Mouse (Mus musculus) granulocyte monocyte progenitor cell, adult 5-6 weeks (primary cell): Measurements from ENCODE around the gene Bmyc. TPM values are rescaled to one million over a fixed set of nuclear protein-coding genes. Genes with fewer than 3 reads are reported as not detected.
"Not testable (repeated sequence)": the region's sequence is repeated elsewhere in the genome, so short reads cannot be mapped to it uniquely, and the experiment has no call there.

ENCODE experiments used
- ATAC-seq: replicated peaks from 2 replicates; pipeline ENCODE4 v1.8.0; 2016; ENCODE audit warnings: mild to moderate bottlenecking, moderate TSS enrichment, inconsistent platforms; ENCODE audit not compliant: poor library complexity, severe bottlenecking
- total RNA-seq, 2 experiments: library from RNA; stranded (forward) in 1 of 2; stranded (reverse) in 1 of 2; fragments of 200-712, 200-1000 nt in 1 of 2; fragments of >200 nt in 1 of 2; fragmentation: Nextera tagmentation in 1 of 2; gene quantifications; 2 replicates each; pipeline ENCODE4 v1.2.3; 2014 to 2017

Gene Bmyc
- total RNA-seq, 2 experiments from 2014 or later = 9.2 to 12.2 TPM

GRCm38 (mm10) chr2:25711641-25712040 lies 5.1 kb downstream of the Bmyc start:
- not testable (repeated sequence) for ATAC-seq

- no peak for ATAC-seq
These were observed 10.7 kb downstream of the Bmyc start for GRCm38 (mm10) chr2:25717222-25717621.

GRCm38 (mm10) chr2:25733199-25733930 lies 26.8 kb downstream of the Bmyc start:
- no peak for ATAC-seq

- not testable (repeated sequence) for ATAC-seq
These were observed 30.2 kb downstream of the Bmyc start, which contains the start of gene Obp2b for GRCm38 (mm10) chr2:25736709-25737108. TSS of gene Obp2b (plus strand) at chr2:25737009.

GRCm38 (mm10) chr2:25741671-25742070 lies 35.1 kb downstream of the Bmyc start:
- no peak for ATAC-seq

GRCm38 (mm10) chr2:25754201-25754600 lies 47.7 kb downstream of the Bmyc start:
- ATAC-seq = no peak

Other genes starting within 250 kb of the Bmyc start
- not detected in 2 replicates for gene Clic3, start 249.9 kb upstream of the Bmyc start, total RNA-seq (2014; fragmentation: Nextera tagmentation)
- gene Clic3, start 249.9 kb upstream of the Bmyc start, total RNA-seq (2017) = 1.4 TPM in 1 of 2 replicates, not detected in the other
- gene Paxx, start 245.6 kb upstream of the Bmyc start, total RNA-seq (2014; fragmentation: Nextera tagmentation) = 29.1 and 39.4 TPM in 2 replicates
- 20.2 and 32.5 TPM in 2 replicates for gene Paxx, start 245.6 kb upstream of the Bmyc start, total RNA-seq (2017)
- 3.5 and 4.2 TPM in 2 replicates for gene Ptgds, start 236.7 kb upstream of the Bmyc start, total RNA-seq (2014; fragmentation: Nextera tagmentation)
- gene Ptgds, start 236.7 kb upstream of the Bmyc start, total RNA-seq (2017) = 0.93 TPM in 1 of 2 replicates, not detected in the other
- not detected in 2 replicates for gene Lcn12, start 212.8 kb upstream of the Bmyc start, total RNA-seq (2014; fragmentation: Nextera tagmentation)
- gene Lcn12, start 212.8 kb upstream of the Bmyc start, total RNA-seq (2017) = not detected in 2 replicates
- gene Fbxw5, start 206.0 kb upstream of the Bmyc start, total RNA-seq (2014; fragmentation: Nextera tagmentation) = 30.4 and 55.0 TPM in 2 replicates
- 23.9 and 31.4 TPM in 2 replicates for gene Fbxw5, start 206.0 kb upstream of the Bmyc start, total RNA-seq (2017)
- 6.0 TPM in 1 of 2 replicates, not detected in the other for gene C8g, start 205.0 kb upstream of the Bmyc start, total RNA-seq (2014; fragmentation: Nextera tagmentation)
- gene C8g, start 205.0 kb upstream of the Bmyc start, total RNA-seq (2017) = 1.5 and 1.6 TPM in 2 replicates
- gene Traf2, start 159.8 kb upstream of the Bmyc start, total RNA-seq (2014; fragmentation: Nextera tagmentation) = 17.3 and 18.2 TPM in 2 replicates
- 13.9 and 15.9 TPM in 2 replicates for gene Traf2, start 159.8 kb upstream of the Bmyc start, total RNA-seq (2017)
- gene Edf1, start 148.9 kb upstream of the Bmyc start, total RNA-seq (2014; fragmentation: Nextera tagmentation) = 134 and 171 TPM in 2 replicates
- 96.1 and 107 TPM in 2 replicates for gene Edf1, start 148.9 kb upstream of the Bmyc start, total RNA-seq (2017)
- 1.5 and 3.4 TPM in 2 replicates for gene Mamdc4, start 131.9 kb upstream of the Bmyc start, total RNA-seq (2014; fragmentation: Nextera tagmentation)
- 1.2 and 66.7 TPM in 2 replicates for gene Mamdc4, start 131.9 kb upstream of the Bmyc start, total RNA-seq (2017)
- 62.5 and 89.4 TPM in 2 replicates for gene Phpt1, start 131.5 kb upstream of the Bmyc start, total RNA-seq (2014; fragmentation: Nextera tagmentation)
- gene Phpt1, start 131.5 kb upstream of the Bmyc start, total RNA-seq (2017) = 5.9 and 46.2 TPM in 2 replicates
- gene Ajm1, start 125.0 kb upstream of the Bmyc start, total RNA-seq (2014; fragmentation: Nextera tagmentation) = not detected in 2 replicates
- gene Ajm1, start 125.0 kb upstream of the Bmyc start, total RNA-seq (2017) = 0.39 TPM in 1 of 2 replicates, not detected in the other
- gene Rabl6, start 98.2 kb upstream of the Bmyc start, total RNA-seq (2014; fragmentation: Nextera tagmentation) = 63.1 and 75.4 TPM in 2 replicates
- gene Rabl6, start 98.2 kb upstream of the Bmyc start, total RNA-seq (2017) = 61.3 and 71.0 TPM in 2 replicates
- not detected in 2 replicates for gene Ccdc183, start 89.1 kb upstream of the Bmyc start, total RNA-seq (2014; fragmentation: Nextera tagmentation)
- not detected in 2 replicates for gene Ccdc183, start 89.1 kb upstream of the Bmyc start, total RNA-seq (2017)
- 11.4 and 27.3 TPM in 2 replicates for gene Tmem141, start 84.7 kb upstream of the Bmyc start, total RNA-seq (2014; fragmentation: Nextera tagmentation)
- 25.0 and 31.5 TPM in 2 replicates for gene Tmem141, start 84.7 kb upstream of the Bmyc start, total RNA-seq (2017)
- not detected in 2 replicates for gene Fcna, start 78.7 kb upstream of the Bmyc start, total RNA-seq (2014; fragmentation: Nextera tagmentation)
- gene Fcna, start 78.7 kb upstream of the Bmyc start, total RNA-seq (2017) = 2.0 TPM in 1 of 2 replicates, not detected in the other
- gene Lcn8, start 53.6 kb upstream of the Bmyc start, total RNA-seq (2014; fragmentation: Nextera tagmentation) = not detected in 2 replicates
- not detected in 2 replicates for gene Lcn8, start 53.6 kb upstream of the Bmyc start, total RNA-seq (2017)
- not detected in 2 replicates for gene Lcn5, start 48.8 kb upstream of the Bmyc start, total RNA-seq (2014; fragmentation: Nextera tagmentation)
- not detected in 2 replicates for gene Lcn5, start 48.8 kb upstream of the Bmyc start, total RNA-seq (2017)
- gene Lcn6, start 30.0 kb upstream of the Bmyc start, total RNA-seq (2014; fragmentation: Nextera tagmentation) = not detected in 2 replicates
- gene Lcn6, start 30.0 kb upstream of the Bmyc start, total RNA-seq (2017) = not detected in 2 replicates
- gene Lcn10, start 24.0 kb upstream of the Bmyc start, total RNA-seq (2014; fragmentation: Nextera tagmentation) = not detected in 2 replicates
- gene Lcn10, start 24.0 kb upstream of the Bmyc start, total RNA-seq (2017) = not detected in 2 replicates
- gene Obp2a, start 6.7 kb upstream of the Bmyc start, total RNA-seq (2014; fragmentation: Nextera tagmentation) = not detected in 2 replicates
- gene Obp2a, start 6.7 kb upstream of the Bmyc start, total RNA-seq (2017) = not detected in 2 replicates
- not detected in 2 replicates for gene Obp2b, start 30.3 kb downstream of the Bmyc start, total RNA-seq (2014; fragmentation: Nextera tagmentation)
- not detected in 2 replicates for gene Obp2b, start 30.3 kb downstream of the Bmyc start, total RNA-seq (2017)
- gene Lcn3, start 58.8 kb downstream of the Bmyc start, total RNA-seq (2014; fragmentation: Nextera tagmentation) = not detected in 2 replicates
- gene Lcn3, start 58.8 kb downstream of the Bmyc start, total RNA-seq (2017) = not detected in 2 replicates
- gene Lcn11, start 70.3 kb downstream of the Bmyc start, total RNA-seq (2014; fragmentation: Nextera tagmentation) = not detected in 2 replicates
- not detected in 2 replicates for gene Lcn11, start 70.3 kb downstream of the Bmyc start, total RNA-seq (2017)
- gene Gm13539, start 75.5 kb downstream of the Bmyc start, total RNA-seq (2014; fragmentation: Nextera tagmentation) = not detected in 2 replicates
- gene Gm13539, start 75.5 kb downstream of the Bmyc start, total RNA-seq (2017) = not detected in 2 replicates
- not detected in 2 replicates for gene Glt6d1, start 109.1 kb downstream of the Bmyc start, total RNA-seq (2014; fragmentation: Nextera tagmentation)
- gene Glt6d1, start 109.1 kb downstream of the Bmyc start, total RNA-seq (2017) = not detected in 2 replicates
- gene Lcn9, start 116.4 kb downstream of the Bmyc start, total RNA-seq (2014; fragmentation: Nextera tagmentation) = not detected in 2 replicates
- not detected in 2 replicates for gene Lcn9, start 116.4 kb downstream of the Bmyc start, total RNA-seq (2017)
- gene Sohlh1, start 140.5 kb downstream of the Bmyc start, total RNA-seq (2014; fragmentation: Nextera tagmentation) = not detected in 2 replicates
- gene Sohlh1, start 140.5 kb downstream of the Bmyc start, total RNA-seq (2017) = not detected in 2 replicates
- gene Kcnt1, start 157.0 kb downstream of the Bmyc start, total RNA-seq (2014; fragmentation: Nextera tagmentation) = not detected in 2 replicates
- gene Kcnt1, start 157.0 kb downstream of the Bmyc start, total RNA-seq (2017) = not detected in 2 replicates